Mouse (Mus musculus) forebrain, postnatal 0 days (tissue): ENCODE measurements around the gene C2cd5. TPM values are rescaled to one million over a fixed set of nuclear protein-coding genes. Genes with fewer than 3 reads are reported as not detected.

ENCODE experiments used
- ATAC-seq: fragments of 200-750 bp; cut with Nextera tagmentation; 2 replicates; pipeline ENCODE4 v1.8.0; 2017; ENCODE audit warnings: mild to moderate bottlenecking, moderate library complexity
- DNase-seq: peaks from one replicate; pipeline ENCODE4 v3.0.0-alpha.2; 2015
- H3K27ac ChIP-seq: fragments of 300-500 bp; sonication (generic); 2 replicates; pipeline ENCODE4 v1.5.1; 2014; ENCODE audit warnings: low read depth, mild to moderate bottlenecking, antibody characterized with exemption, low read length, moderate library complexity, mixed read lengths
- H3K27me3 ChIP-seq: fragments of 300-500 bp; sonication (generic); 2 replicates; pipeline ENCODE4 v1.6.1; 2014; ENCODE audit warnings: mild to moderate bottlenecking, low read length, mixed read lengths; ENCODE audit not compliant: insufficient read depth
- H3K36me3 ChIP-seq: fragments of 300-500 bp; sonication (generic); 2 replicates; pipeline ENCODE4 v1.6.1; 2014; ENCODE audit warnings: mild to moderate bottlenecking, moderate library complexity; ENCODE audit not compliant: insufficient read depth
- H3K4me1 ChIP-seq: fragments of 300-500 bp; sonication (generic); 2 replicates; pipeline ENCODE4 v1.6.1; 2014; ENCODE audit warnings: antibody characterized with exemption; ENCODE audit not compliant: insufficient read depth
- H3K4me2 ChIP-seq: fragments of 300-500 bp; sonication (generic); 2 replicates; pipeline ENCODE4 v1.6.1; 2014; ENCODE audit warnings: low read depth, mild to moderate bottlenecking, moderate library complexity
- H3K4me3 ChIP-seq: fragments of 300-500 bp; sonication (generic); 2 replicates; pipeline ENCODE4 v1.5.1; 2014; ENCODE audit warnings: low read depth, low read length, mixed read lengths
- H3K9ac ChIP-seq: fragments of 300-500 bp; sonication (generic); 2 replicates; pipeline ENCODE4 v1.6.1; 2014; ENCODE audit warnings: mild to moderate bottlenecking
- H3K9me3 ChIP-seq: fragments of 300-500 bp; sonication (generic); 2 replicates; pipeline ENCODE4 v1.6.1; 2016; ENCODE audit warnings: low read length
- CTCF ChIP-seq: sonication (generic); IDR thresholded peaks from 2 replicates; pipeline ENCODE4 v1.5.1; 2016; ENCODE audit warnings: antibody characterized with exemption, control low read depth, low read depth
- WGBS: fragments of 180-500 bp; shearing (Covaris S2); extraction: QIAGEN DNeasy Blood & Tissue Kit; methylation state at CpG from one replicate; pipeline ENCODE4 v1.1.7; 2014; 5-methylcytosine and 5-hydroxymethylcytosine counted together
- polyA plus RNA-seq: library from polyadenylated mRNA; unstranded; fragments of >200 nt; fragmentation: Nextera tagmentation; extraction: Ambion mirVana; gene quantifications from 2 replicates; pipeline ENCODE4 v1.2.1, GENCODE M21; 2015
- total RNA-seq: library from RNA; depleted of rRNA; stranded (reverse); fragments of >200 nt; gene quantifications from 2 replicates; pipeline ENCODE4 v1.2.3, GENCODE M21; 2014

Gene C2cd5
- total and polyA plus RNA-seq, 2 experiments from 2014 or later, result 18.5 to 45.7 TPM

- H3K27ac ChIP-seq, result no peak overlapping the region
- no peak overlapping the region for H3K9ac ChIP-seq
- ATAC-seq, result no peak
- no peak overlapping the region for H3K4me2 ChIP-seq
- H3K4me3 ChIP-seq, result no peak overlapping the region
- H3K36me3 ChIP-seq, result no peaks in the 10 kb centered on the region
- H3K27me3 ChIP-seq, result no peaks in the 10 kb centered on the region
- no peak for DNase-seq
- TF ChIP-seq CTCF, result no peak
- H3K9me3 ChIP-seq, result 0 out of 2 replicates have a peak, but pooled peaks cover 5% of the 10 kb centered on the region
- 89% methylated on average over 2 of the region's 2 CpGs for WGBS
- H3K4me1 ChIP-seq, result no peaks in the 10 kb centered on the region
Measured at GRCm38 (mm10) chr6:143133150-143133549, 33.2 kb upstream of the C2cd5 start.

DNA sequence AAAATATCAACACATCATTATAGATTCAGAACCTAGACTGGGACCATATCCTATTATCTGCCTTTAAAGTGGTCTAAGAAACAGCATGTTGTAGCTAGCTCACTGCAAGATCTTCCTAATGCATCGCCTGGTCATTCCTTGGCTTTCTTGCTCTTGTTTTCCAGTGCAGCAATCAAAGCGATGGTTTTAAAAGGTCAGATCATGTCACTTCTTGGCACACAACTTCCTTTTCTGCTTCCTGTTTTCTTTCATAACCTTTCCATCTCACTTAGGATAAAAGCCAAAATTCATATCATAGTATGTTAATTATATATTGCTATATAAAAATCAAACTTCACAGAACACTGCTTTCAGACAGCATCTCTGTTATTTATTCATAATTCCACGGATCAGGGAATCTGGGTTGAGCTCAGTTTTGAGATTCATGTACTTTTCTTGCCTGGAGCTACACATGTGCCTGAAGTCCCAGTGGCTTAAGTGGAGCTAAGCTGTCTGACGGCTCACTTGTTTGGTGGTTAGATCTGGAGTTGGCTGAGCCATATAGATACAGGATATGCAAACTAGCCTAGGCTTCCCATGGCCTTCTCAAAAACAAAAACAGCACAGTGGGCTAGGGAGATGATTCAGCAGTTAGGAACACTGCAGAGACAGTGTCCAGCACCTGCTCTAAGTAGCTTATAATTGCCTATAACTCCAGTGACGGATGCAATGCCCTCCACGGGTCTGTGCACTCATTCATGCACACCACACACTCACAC lies 32.1 kb upstream of the C2cd5 start:
- DNase-seq (no peak), ATAC-seq (no peak)
- H3K27me3 ChIP-seq, result no peaks in the 10 kb centered on the region
- H3K4me1 ChIP-seq, result no peaks in the 10 kb centered on the region
- no peak for TF ChIP-seq CTCF
- H3K27ac ChIP-seq, result no peak overlapping the region
- no peak overlapping the region for H3K4me3 ChIP-seq
- 76% methylated on average over 6 of the region's 6 CpGs for WGBS
- no peak overlapping the region for H3K4me2 ChIP-seq
- H3K36me3 ChIP-seq, result no peaks in the 10 kb centered on the region
- 0 out of 2 replicates have a peak, but pooled peaks cover 5% of the 10 kb centered on the region for H3K9me3 ChIP-seq
- no peak overlapping the region for H3K9ac ChIP-seq

DNA sequence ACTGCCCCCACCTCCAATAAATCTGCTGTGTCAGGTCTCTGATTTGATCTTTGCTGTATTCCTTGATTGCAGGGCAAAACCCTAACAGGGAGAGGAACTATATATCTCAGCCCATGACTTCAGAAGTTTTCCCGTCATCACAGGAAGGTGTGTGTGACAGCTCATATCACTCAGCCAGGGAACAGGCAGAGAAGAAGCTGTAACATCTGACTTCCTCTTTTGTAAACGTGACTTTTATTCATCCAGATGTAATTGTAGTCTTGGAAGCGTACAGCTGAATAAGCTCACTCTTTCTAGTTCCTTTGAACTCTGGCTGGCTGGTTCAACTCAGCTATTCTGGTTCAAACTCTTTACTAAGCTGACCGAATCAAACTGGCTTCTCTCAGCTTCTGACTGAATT lies 30.5 kb upstream of the C2cd5 start:
- DNase-seq, result no peak
- no peak overlapping the region for H3K4me2 ChIP-seq
- no peaks in the 10 kb centered on the region for H3K4me1 ChIP-seq
- no peaks in the 10 kb centered on the region for H3K36me3 ChIP-seq
- no peak for TF ChIP-seq CTCF
- no peak overlapping the region for H3K9ac ChIP-seq
- H3K9me3 ChIP-seq, result 0 out of 2 replicates have a peak, but pooled peaks cover 5% of the 10 kb centered on the region
- H3K4me3 ChIP-seq, result no peak overlapping the region
- WGBS, result 87% methylated on average over 4 of the region's 4 CpGs
- ATAC-seq, result no peak
- H3K27ac ChIP-seq, result no peak overlapping the region
- no peaks in the 10 kb centered on the region for H3K27me3 ChIP-seq

GRCm38 (mm10) chr6:143129952-143130351 lies 30.0 kb upstream of the C2cd5 start:
- WGBS, result 77% methylated on average over 3 of the region's 3 CpGs
- Histone ChIP-seq H3K4me2 (no peak overlapping the region), H3K4me1 (no peaks in the 10 kb centered on the region), H3K36me3 (no peaks in the 10 kb centered on the region), H3K9me3 (0 out of 2 replicates have a peak, but pooled peaks cover 5% of the 10 kb centered on the region), H3K27me3 (no peaks in the 10 kb centered on the region), H3K27ac (no peak overlapping the region), H3K9ac (no peak overlapping the region), H3K4me3 (no peak overlapping the region)
- DNase-seq, result no peak
- ATAC-seq, result no peak
- no peak for TF ChIP-seq CTCF

- Histone ChIP-seq H3K27me3 (no peaks in the 10 kb centered on the region), H3K9me3 (0 out of 2 replicates have a peak, but pooled peaks cover 5% of the 10 kb centered on the region), H3K36me3 (no peaks in the 10 kb centered on the region), H3K4me3 (no peak overlapping the region), H3K4me1 (no peaks in the 10 kb centered on the region), H3K9ac (no peak overlapping the region), H3K4me2 (no peak overlapping the region), H3K27ac (no peak overlapping the region)
- no peak for ATAC-seq
- DNase-seq, result no peak
- WGBS, result 90% methylated on average over 7 of the region's 7 CpGs
- no peak for TF ChIP-seq CTCF
Measured at GRCm38 (mm10) chr6:143129466-143129865, 29.5 kb upstream of the C2cd5 start.

DNA sequence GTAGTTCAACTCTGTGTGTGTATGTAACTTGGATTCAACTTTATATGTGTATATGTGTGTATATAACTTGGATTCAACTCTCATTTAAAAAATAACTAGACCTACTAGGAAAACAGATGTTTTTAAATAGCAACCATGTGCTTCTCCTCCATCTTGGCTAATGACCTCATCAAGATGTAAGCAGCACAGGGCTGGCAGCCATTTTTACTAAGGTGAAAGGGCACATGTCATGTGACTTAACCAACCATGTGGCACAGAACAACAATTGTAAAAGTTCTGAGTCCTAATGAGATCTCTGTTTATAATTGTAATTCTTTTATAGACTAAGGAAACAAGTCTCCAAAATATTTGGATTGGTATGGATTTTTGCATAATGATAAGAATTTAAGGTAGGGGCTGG lies 25.8 kb upstream of the C2cd5 start:
- no peak overlapping the region for H3K9ac ChIP-seq
- DNase-seq (no peak), ATAC-seq (no peak)
- no peaks in the 10 kb centered on the region for H3K4me1 ChIP-seq
- H3K4me3 ChIP-seq, result no peak overlapping the region
- no peak overlapping the region for H3K27ac ChIP-seq
- no peaks in the 10 kb centered on the region for H3K27me3 ChIP-seq
- no peak for TF ChIP-seq CTCF
- no peaks in the 10 kb centered on the region for H3K36me3 ChIP-seq
- 0 out of 2 replicates have a peak, but pooled peaks cover 5% of the 10 kb centered on the region for H3K9me3 ChIP-seq
- H3K4me2 ChIP-seq, result no peak overlapping the region

GRCm38 (mm10) chr6:143119325-143119724 lies 19.4 kb upstream of the C2cd5 start:
- Histone ChIP-seq H3K27ac (no peak overlapping the region), H3K9me3 (no peaks in the 10 kb centered on the region), H3K4me1 (no peaks in the 10 kb centered on the region), H3K36me3 (no peaks in the 10 kb centered on the region), H3K27me3 (no peaks in the 10 kb centered on the region), H3K9ac (no peak overlapping the region), H3K4me2 (no peak overlapping the region), H3K4me3 (no peak overlapping the region)
- WGBS, result 96% methylated on average over 6 of the region's 6 CpGs
- ATAC-seq, result no peak
- no peak for TF ChIP-seq CTCF
- no peak for DNase-seq
